Mouse (Mus musculus): ENCODE measurements around the gene Tnr. TPM values are rescaled to one million over a fixed set of nuclear protein-coding genes. Genes with fewer than 3 reads are reported as not detected.

Gene Tnr
- polyA plus RNA-seq, 1 experiment from 2014 or later, result not detected

DNA sequence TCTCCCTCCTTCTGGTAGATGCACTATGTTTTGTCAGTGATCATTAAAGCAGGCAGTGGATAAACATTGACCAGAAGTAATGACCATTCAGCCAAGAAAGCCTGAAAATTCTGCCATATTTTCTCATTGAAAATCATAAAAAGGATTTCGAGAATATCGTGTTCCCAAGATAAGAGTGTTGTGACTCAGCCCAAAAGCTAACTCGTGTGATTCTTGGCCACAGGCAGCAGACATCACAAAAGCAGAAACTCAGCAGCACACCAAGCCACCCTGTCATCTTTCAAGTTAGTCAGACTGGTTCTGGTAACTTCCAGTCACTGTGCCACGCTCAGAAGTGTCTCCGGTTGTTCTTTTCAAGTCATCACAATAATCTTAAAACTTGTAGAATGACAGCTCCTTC is 367.0 kb downstream of the Tnr start:
- Histone ChIP-seq H3K27me3 (ENCODE audit: control insufficient read depth, insufficient read depth, low read length) (no peaks in the 10 kb centered on the region), H3K4me2 (ENCODE audit: low read depth, severe bottlenecking) (no peak overlapping the region), H3K9ac (ENCODE audit: low read length) (no peak overlapping the region), H3K9me3 (ENCODE audit: control insufficient read depth, low read length) (no peaks in the 10 kb centered on the region), H3K36me3 (ENCODE audit: control insufficient read depth, insufficient read depth, low read length) (no peaks in the 10 kb centered on the region), H3K27ac (replicated peaks; ENCODE audit: low read depth, low read length) (no peak overlapping the region), H3K4me1 (ENCODE audit: control insufficient read depth, insufficient read depth, low read length) (no peaks in the 10 kb centered on the region), H3K4me3 (ENCODE audit: low read depth, low read length) (no peak overlapping the region)
- no peak for DNase-seq (ENCODE audit: low spot score)
- WGBS, result 85% methylated on average over 5 of the region's 5 CpGs
- no peak for ATAC-seq (ENCODE audit: insufficient number of reproducible peaks, low FRiP score, low TSS enrichment, low read depth)

DNA sequence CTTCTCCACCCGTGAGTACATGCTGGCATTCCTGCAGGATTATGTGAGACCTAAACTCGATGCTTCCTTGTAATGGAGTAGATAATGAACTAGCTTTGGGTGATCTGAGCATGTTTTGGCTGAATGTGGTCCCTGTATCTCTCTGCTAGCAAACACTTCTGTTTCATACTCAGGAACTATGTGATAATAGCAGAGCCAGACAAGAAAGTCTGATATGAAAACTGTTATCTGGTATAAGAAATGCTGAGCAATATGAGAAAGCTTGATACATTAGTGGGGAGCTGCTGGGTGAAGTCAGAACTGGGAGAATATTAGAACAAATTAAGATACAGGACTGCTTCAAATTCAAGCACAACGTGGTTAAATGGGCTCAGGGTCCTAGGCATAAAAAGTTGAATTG is 371.5 kb downstream of the Tnr start:
- H3K4me3 ChIP-seq (ENCODE audit: low read depth, low read length), result no peak overlapping the region
- WGBS, result 71% methylated on average over 3 of the region's 3 CpGs

DNA sequence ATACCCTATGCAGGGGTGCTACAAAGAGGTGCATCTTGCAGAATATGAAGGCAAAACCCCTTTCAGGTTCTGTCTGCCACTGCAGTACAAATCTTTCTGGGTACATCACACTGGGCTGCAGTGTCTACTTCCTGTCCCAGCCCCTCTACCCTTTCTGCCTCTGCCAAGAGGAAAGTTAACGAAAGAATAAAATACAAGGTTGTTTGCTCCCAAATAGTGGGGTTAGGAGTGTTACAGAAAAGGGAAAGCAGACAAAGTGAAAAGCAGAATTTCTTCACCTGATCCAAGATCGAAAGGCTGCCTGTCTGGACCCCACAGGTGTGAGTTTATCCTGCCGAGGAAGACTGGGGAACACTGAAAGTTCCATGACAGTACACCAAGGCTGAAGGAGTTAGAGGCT is 376.4 kb downstream of the Tnr start:
- Histone ChIP-seq H3K27ac (replicated peaks; ENCODE audit: low read depth, low read length) (no peak overlapping the region), H3K9ac (ENCODE audit: low read length) (no peak overlapping the region), H3K36me3 (ENCODE audit: control insufficient read depth, insufficient read depth, low read length) (no peaks in the 10 kb centered on the region), H3K4me2 (ENCODE audit: low read depth, severe bottlenecking) (no peak overlapping the region), H3K27me3 (ENCODE audit: control insufficient read depth, insufficient read depth, low read length) (no peaks in the 10 kb centered on the region), H3K9me3 (ENCODE audit: control insufficient read depth, low read length) (no peaks in the 10 kb centered on the region), H3K4me3 (ENCODE audit: low read depth, low read length) (no peak overlapping the region), H3K4me1 (ENCODE audit: control insufficient read depth, insufficient read depth, low read length) (no peaks in the 10 kb centered on the region)
- no peak for DNase-seq (ENCODE audit: low spot score)
- 80% methylated on average over 3 of the region's 3 CpGs for WGBS
- ATAC-seq (ENCODE audit: insufficient number of reproducible peaks, low FRiP score, low TSS enrichment, low read depth), result no peak

More for the DNA sequence above, 371.5 kb downstream of the Tnr start:
- Histone ChIP-seq H3K27me3 (ENCODE audit: control insufficient read depth, insufficient read depth, low read length) (no peaks in the 10 kb centered on the region), H3K9ac (ENCODE audit: low read length) (no peak overlapping the region), H3K4me1 (ENCODE audit: control insufficient read depth, insufficient read depth, low read length) (no peaks in the 10 kb centered on the region), H3K36me3 (ENCODE audit: control insufficient read depth, insufficient read depth, low read length) (no peaks in the 10 kb centered on the region), H3K27ac (replicated peaks; ENCODE audit: low read depth, low read length) (no peak overlapping the region), H3K9me3 (ENCODE audit: control insufficient read depth, low read length) (no peaks in the 10 kb centered on the region), H3K4me2 (ENCODE audit: low read depth, severe bottlenecking) (no peak overlapping the region)
- ATAC-seq (ENCODE audit: insufficient number of reproducible peaks, low FRiP score, low TSS enrichment, low read depth), result no peak
- DNase-seq (ENCODE audit: low spot score), result no peak

DNA sequence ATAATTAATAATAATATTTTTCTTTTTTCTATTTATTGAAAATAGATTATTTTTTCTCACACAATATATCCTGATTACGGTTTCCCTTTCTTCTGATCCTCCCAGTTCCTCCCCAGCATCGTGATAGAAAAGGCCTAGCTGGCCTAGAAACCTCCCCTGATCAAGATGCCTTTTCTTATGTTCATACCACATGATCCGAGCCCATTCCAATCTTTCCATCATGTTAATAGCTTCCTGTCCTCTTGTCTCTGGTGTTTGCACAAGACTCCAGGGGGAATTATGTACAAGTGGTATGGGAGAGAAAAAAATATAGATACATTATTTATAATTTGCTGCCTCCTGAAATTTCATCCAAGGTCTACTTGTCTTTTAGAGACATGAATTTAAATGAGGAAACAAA is 377.1 kb downstream of the Tnr start:
- Histone ChIP-seq H3K9ac (ENCODE audit: low read length) (no peak overlapping the region), H3K27me3 (ENCODE audit: control insufficient read depth, insufficient read depth, low read length) (no peaks in the 10 kb centered on the region), H3K4me1 (ENCODE audit: control insufficient read depth, insufficient read depth, low read length) (no peaks in the 10 kb centered on the region), H3K4me2 (ENCODE audit: low read depth, severe bottlenecking) (no peak overlapping the region), H3K36me3 (ENCODE audit: control insufficient read depth, insufficient read depth, low read length) (no peaks in the 10 kb centered on the region), H3K9me3 (ENCODE audit: control insufficient read depth, low read length) (no peaks in the 10 kb centered on the region), H3K27ac (replicated peaks; ENCODE audit: low read depth, low read length) (no peak overlapping the region), H3K4me3 (ENCODE audit: low read depth, low read length) (no peak overlapping the region)
- WGBS, result 72% methylated on average over 3 of the region's 3 CpGs
- DNase-seq (ENCODE audit: low spot score) (no peak), ATAC-seq (ENCODE audit: insufficient number of reproducible peaks, low FRiP score, low TSS enrichment, low read depth) (no peak)

- WGBS, result 78% methylated on average over 7 of the region's 7 CpGs
- no peak overlapping the region for H3K9ac ChIP-seq (ENCODE audit: low read length)
- H3K27me3 ChIP-seq (ENCODE audit: control insufficient read depth, insufficient read depth, low read length), result no peaks in the 10 kb centered on the region
- H3K36me3 ChIP-seq (ENCODE audit: control insufficient read depth, insufficient read depth, low read length), result no peaks in the 10 kb centered on the region
- no peak overlapping the region for H3K4me3 ChIP-seq (ENCODE audit: low read depth, low read length)
- DNase-seq (ENCODE audit: low spot score) (no peak), ATAC-seq (ENCODE audit: insufficient number of reproducible peaks, low FRiP score, low TSS enrichment, low read depth) (no peak)
- H3K9me3 ChIP-seq (ENCODE audit: control insufficient read depth, low read length), result no peaks in the 10 kb centered on the region
- no peak overlapping the region for H3K4me2 ChIP-seq (ENCODE audit: low read depth, severe bottlenecking)
- H3K4me1 ChIP-seq (ENCODE audit: control insufficient read depth, insufficient read depth, low read length), result no peaks in the 10 kb centered on the region
- no peak overlapping the region for H3K27ac ChIP-seq (replicated peaks; ENCODE audit: low read depth, low read length)
These were observed 378.0 kb downstream of the Tnr start for GRCm38 (mm10) chr1:159901366-159902119.

DNA sequence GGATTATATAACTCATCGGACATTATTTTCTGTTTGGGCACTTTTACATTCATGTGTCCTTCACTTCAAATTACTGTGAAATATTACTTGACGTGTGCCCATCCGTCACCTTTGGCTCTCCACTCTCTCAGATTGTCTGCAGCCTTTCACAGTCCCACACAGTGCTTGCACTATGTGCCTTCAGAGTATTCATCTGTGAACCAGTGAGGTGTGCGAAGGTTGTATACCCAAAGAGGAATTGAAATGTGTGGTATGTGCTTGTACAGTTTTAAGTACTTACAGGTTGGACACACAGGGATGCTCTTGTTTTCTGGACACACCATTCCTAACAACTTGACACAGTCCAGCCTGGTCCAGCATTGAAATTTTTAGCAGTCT is 378.5 kb downstream of the Tnr start:
- H3K36me3 ChIP-seq (ENCODE audit: control insufficient read depth, insufficient read depth, low read length), result no peaks in the 10 kb centered on the region
- no peak overlapping the region for H3K9ac ChIP-seq (ENCODE audit: low read length)
- no peak overlapping the region for H3K4me3 ChIP-seq (ENCODE audit: low read depth, low read length)
- H3K4me2 ChIP-seq (ENCODE audit: low read depth, severe bottlenecking), result no peak overlapping the region
- H3K27me3 ChIP-seq (ENCODE audit: control insufficient read depth, insufficient read depth, low read length), result no peaks in the 10 kb centered on the region
- 92% methylated on average over 4 of the region's 4 CpGs for WGBS
- no peak overlapping the region for H3K27ac ChIP-seq (replicated peaks; ENCODE audit: low read depth, low read length)
- ATAC-seq (ENCODE audit: insufficient number of reproducible peaks, low FRiP score, low TSS enrichment, low read depth) (no peak), DNase-seq (ENCODE audit: low spot score) (no peak)
- no peaks in the 10 kb centered on the region for H3K4me1 ChIP-seq (ENCODE audit: control insufficient read depth, insufficient read depth, low read length)
- no peaks in the 10 kb centered on the region for H3K9me3 ChIP-seq (ENCODE audit: control insufficient read depth, low read length)

- ATAC-seq (ENCODE audit: insufficient number of reproducible peaks, low FRiP score, low TSS enrichment, low read depth) (no peak), DNase-seq (ENCODE audit: low spot score) (peak; percentile 32)
- no peaks in the 10 kb centered on the region for H3K9me3 ChIP-seq (ENCODE audit: control insufficient read depth, low read length)
- H3K4me2 ChIP-seq (ENCODE audit: low read depth, severe bottlenecking), result no peak overlapping the region
- no peak overlapping the region for H3K4me3 ChIP-seq (ENCODE audit: low read depth, low read length)
- H3K9ac ChIP-seq (ENCODE audit: low read length), result no peak overlapping the region
- H3K4me1 ChIP-seq (ENCODE audit: control insufficient read depth, insufficient read depth, low read length), result no peaks in the 10 kb centered on the region
- no peaks in the 10 kb centered on the region for H3K36me3 ChIP-seq (ENCODE audit: control insufficient read depth, insufficient read depth, low read length)
- H3K27ac ChIP-seq (replicated peaks; ENCODE audit: low read depth, low read length), result no peak overlapping the region
- 50% methylated on average over 5 of the region's 5 CpGs for WGBS
- no peaks in the 10 kb centered on the region for H3K27me3 ChIP-seq (ENCODE audit: control insufficient read depth, insufficient read depth, low read length)
These were observed 387.4 kb downstream of the Tnr start for GRCm38 (mm10) chr1:159911006-159911405.

DNA sequence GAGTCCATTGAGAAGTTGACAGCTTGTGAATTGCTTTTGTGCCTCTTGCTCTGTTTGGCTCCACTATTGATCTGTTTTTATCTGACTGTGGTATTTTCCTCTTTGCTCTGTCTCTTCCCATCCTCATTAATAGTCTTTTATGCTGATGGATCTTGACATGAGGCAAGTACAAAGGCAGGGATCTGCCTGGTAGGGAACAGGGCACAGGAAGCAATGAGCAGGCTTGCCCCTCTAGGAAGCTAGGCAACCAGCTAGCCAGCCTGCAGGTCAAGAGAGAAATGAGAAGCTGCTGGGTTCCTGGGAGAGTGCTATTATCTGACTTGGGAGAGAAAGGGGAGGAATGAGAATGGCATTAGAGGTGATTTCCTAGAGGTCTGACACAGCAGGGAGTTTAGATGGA is 391.2 kb downstream of the Tnr start:
- no peak for DNase-seq (ENCODE audit: low spot score)
- Histone ChIP-seq H3K27me3 (ENCODE audit: control insufficient read depth, insufficient read depth, low read length) (no peaks in the 10 kb centered on the region), H3K36me3 (ENCODE audit: control insufficient read depth, insufficient read depth, low read length) (no peaks in the 10 kb centered on the region), H3K4me3 (ENCODE audit: low read depth, low read length) (no peak overlapping the region), H3K4me2 (ENCODE audit: low read depth, severe bottlenecking) (no peak overlapping the region), H3K9ac (ENCODE audit: low read length) (no peak overlapping the region), H3K4me1 (ENCODE audit: control insufficient read depth, insufficient read depth, low read length) (no peaks in the 10 kb centered on the region), H3K9me3 (ENCODE audit: control insufficient read depth, low read length) (no peaks in the 10 kb centered on the region), H3K27ac (replicated peaks; ENCODE audit: low read depth, low read length) (no peak overlapping the region)
- ATAC-seq (ENCODE audit: insufficient number of reproducible peaks, low FRiP score, low TSS enrichment, low read depth), result no peak

- DNase-seq (ENCODE audit: low spot score) (no peak), ATAC-seq (ENCODE audit: insufficient number of reproducible peaks, low FRiP score, low TSS enrichment, low read depth) (no peak)
- H3K4me2 ChIP-seq (ENCODE audit: low read depth, severe bottlenecking), result no peak overlapping the region
- WGBS, result 84% methylated on average over 2 of the region's 2 CpGs
- H3K9ac ChIP-seq (ENCODE audit: low read length), result no peak overlapping the region
- no peaks in the 10 kb centered on the region for H3K36me3 ChIP-seq (ENCODE audit: control insufficient read depth, insufficient read depth, low read length)
- H3K9me3 ChIP-seq (ENCODE audit: control insufficient read depth, low read length), result no peaks in the 10 kb centered on the region
- no peak overlapping the region for H3K4me3 ChIP-seq (ENCODE audit: low read depth, low read length)
- no peak overlapping the region for H3K27ac ChIP-seq (replicated peaks; ENCODE audit: low read depth, low read length)
- no peaks in the 10 kb centered on the region for H3K4me1 ChIP-seq (ENCODE audit: control insufficient read depth, insufficient read depth, low read length)
- H3K27me3 ChIP-seq (ENCODE audit: control insufficient read depth, insufficient read depth, low read length), result no peaks in the 10 kb centered on the region
These were observed 397.0 kb downstream of the Tnr start for GRCm38 (mm10) chr1:159920571-159920970.

Data from limb, embryonic 11.5 days (tissue).